Mouse (Mus musculus) c-Kit-positive CD71-positive TER-119-negative erythroid progenitor cells, embryonic 14.5 days (primary cell): ENCODE measurements around the gene Bpnt1.
"Not testable (repeated sequence)": the region's sequence is repeated elsewhere in the genome, so short reads cannot be mapped to it uniquely, and the experiment has no call there.

ENCODE experiments used
- DNase-seq: peaks from one replicate; pipeline ENCODE4 v3.0.0-alpha.2; 2013; ENCODE audit warnings: low read depth

Bpnt1 gene

DNA sequence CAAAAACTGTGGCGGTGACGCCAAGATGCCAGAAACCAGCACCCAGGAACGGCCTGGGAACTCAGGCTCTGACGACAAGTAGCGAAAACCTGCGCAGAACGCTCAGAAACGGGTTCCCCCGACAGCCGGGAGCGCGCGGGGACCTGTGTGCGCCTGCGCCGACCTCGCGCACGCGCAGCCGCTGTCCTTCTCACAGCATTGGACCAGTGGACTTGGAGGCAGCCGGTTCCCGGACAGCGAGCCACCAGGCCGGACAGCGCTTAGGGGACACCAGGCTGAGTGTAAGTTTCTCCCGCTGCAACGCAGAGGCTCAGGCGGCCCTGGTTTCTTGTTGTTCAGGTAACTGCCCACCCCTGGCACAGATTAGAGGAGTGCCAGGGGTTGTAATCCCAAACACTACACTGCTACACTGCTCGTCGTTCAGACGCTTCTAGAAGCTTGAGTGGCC lies at the start of gene Bpnt1:
Gene Bpnt1, plus strand, starts transcription at position 167 of the 448 bp plus-strand sequence.
- peak; percentile 66 for DNase-seq

DNA sequence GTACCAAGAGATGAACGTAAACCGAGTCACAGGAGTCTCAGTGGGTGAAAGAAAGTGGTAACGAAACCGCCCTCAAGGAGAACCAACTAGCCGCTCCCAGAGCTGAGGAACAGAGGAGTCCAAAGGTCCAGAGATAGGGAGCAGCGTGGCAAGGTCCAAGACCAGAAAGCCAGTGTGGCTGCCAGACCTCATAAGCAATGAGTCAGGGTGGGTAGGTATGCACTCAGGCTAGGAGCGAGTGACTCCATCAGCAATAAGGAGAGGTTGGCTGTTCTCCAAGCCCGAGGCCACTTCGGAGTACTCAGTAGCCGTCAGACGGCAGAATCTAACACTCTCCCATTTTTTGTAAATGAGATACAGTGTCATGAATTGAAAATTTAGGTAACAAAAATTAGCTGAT lies 49.1 kb upstream of the Bpnt1 start:
- no peak for DNase-seq

DNA sequence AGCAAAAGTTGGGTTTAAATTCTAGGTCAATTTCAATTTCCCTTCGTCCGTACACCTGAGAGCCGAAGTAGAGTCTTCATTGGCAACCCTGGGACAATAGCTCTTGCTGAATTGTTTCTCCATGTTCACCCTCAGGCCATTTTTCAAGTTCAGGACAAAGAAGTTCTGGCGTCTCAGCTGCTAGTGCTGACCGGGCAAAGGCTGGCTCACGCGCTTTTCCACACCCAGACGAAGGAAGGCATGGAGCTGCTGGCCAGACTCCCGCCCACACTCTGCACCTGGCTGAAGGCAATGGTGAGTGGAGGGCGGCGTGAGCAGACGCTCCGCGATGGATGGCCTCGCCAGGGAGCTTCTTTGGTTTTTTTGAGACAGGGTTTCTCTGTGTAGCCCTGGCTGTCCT lies 48.7 kb upstream of the Bpnt1 start:
- DNase-seq: no peak

DNA sequence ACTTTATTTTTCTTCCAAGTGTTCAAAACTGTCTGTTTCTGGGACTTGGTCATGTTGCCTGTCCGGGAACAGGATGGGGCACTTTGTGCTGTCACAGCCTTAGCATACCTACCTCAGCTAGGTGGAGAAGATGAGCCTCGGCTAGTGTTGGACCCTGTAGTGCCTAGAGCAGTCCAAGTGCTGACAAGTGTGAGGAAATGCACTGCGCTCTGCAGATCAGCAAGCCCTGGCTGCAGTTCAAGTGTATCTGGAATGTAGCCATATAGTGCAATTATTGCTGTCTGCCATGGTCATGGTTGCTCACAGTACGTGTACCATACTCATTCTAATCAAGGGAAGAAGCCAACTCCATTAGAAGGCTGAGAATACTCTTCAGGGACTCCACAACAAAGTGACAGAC lies 47.2 kb upstream of the Bpnt1 start:
- no peak for DNase-seq

DNA sequence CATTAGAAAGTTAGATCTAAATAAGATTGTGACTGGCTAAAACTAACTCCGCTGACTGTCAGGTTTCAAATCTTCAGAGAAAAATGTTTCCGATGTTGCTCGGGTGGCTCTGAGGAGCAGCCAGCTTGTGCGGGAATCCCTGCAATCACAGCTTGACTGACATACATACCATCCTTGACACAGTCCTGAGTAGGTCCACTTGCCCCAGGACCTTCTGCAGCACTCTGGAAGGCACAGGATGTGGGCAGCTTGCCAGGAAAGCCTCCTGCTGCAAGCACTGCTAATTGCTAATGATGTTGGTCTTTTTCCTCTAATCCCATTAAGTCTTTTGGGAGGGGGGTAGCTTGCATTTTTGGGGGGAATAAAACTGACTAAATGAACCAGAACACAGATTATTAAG lies 46.8 kb upstream of the Bpnt1 start:
- no peak for DNase-seq

DNA sequence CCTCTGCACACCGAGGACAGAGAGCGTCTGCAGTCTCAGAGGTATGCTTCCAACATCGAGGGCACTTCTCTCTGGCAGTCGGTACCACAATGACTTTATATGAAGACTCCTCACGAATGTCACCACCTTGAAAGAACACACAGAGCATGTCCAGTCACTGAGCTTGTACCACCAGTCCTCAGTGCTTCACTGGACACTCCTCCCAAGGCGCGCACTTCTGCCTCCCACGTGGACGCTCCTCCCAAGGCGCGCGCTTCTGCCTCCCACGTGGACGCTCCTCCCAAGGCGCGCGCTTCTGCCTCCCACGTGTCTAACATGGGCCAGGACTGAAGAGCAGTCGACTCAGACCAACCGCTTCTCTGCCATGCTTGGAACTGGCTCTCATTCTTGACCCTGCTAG lies 44.9 kb upstream of the Bpnt1 start:
- DNase-seq: no peak

DNA sequence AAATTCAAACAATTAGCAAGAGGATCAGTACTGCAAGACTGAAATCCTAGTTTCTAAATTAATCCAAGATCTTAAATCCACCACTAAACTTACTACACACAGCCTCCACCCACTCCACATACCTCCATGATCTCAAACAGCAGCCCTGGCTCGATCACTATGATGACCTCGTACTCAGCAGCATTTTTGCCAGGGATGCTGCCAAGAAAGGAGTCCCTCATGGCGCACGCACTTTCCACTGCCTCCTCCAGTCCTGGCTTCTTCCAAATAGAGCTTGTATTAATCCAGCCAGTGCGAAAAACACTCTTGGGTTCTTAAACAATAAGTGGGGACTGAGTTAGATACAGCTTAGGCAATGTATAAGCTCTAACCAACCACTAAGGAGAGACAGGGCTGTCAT lies 42.7 kb upstream of the Bpnt1 start:
- DNase-seq: no peak

DNA sequence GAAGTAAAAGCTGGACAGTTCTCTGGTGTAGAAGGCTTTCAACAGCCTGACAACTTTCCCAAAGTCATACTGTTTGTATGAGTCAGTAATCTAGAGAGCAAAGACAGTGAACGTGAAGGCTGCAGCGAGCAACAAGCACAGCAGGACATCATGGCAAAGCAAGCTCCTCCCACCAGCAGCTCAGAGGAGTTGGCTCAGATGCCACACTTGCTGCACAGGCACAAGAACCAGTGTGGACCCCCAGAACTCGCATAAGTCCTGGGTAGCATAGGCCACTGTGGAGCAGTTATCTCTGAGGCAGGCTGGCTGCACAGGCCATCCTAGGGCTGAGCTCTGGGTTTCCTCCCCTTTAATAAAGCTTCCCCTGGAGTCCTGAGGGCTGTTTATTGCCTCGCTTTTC lies 40.6 kb upstream of the Bpnt1 start:
- DNase-seq: no peak

DNA sequence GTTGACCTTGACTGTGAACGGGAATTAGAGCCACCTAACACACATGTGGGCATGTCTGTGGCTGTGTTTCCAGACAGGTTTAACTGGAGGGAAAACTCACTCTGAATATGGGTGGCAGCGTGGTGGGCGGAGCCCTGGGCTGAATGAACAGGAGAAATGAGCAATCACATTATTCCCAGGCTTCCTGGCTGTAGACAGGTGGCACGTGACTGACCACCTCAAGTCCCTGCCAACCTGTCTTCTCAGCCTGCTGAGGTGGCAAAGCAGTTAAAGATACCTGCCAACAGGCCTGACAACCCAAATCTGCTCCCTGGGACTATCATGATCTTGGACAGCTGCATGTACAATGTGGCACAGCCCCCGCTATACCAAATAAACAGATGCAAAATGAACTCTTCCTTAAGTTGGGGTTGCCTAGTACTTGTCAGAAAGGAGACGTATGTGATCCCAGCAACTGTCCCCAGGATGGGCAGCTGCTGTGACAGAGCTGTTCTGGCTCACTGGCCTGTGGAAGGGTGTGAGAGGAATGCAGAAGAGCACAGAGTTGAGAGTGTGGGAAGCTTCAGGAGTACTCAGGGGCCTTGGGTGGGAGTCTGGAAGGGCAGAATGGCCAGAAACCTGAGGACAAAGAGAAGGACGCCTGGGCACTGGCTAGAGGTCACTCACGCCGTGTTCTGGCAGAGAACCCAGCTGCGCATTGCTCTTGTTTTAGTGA lies 39.1 kb upstream of the Bpnt1 start:
- no peak for DNase-seq

DNA sequence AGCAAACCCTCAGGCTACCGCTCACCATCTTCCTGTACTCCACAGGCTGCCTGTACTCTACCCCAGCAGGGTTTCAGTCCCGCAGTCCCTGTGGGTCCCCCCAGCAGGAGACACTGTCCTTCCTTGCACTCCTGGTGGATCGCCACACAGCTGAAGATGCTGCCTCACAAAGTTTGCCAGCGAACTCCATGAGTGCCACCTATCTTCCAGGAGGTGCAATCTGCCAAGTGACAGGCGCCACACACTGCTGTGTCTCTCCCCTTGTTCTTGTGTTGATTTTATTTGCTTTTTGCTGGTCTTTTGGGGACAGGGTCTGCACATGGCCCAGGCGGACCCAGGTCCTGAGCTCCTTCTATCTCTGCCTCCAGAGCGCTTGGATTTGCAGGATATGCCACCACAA lies 35.1 kb upstream of the Bpnt1 start:
- no peak for DNase-seq

DNA sequence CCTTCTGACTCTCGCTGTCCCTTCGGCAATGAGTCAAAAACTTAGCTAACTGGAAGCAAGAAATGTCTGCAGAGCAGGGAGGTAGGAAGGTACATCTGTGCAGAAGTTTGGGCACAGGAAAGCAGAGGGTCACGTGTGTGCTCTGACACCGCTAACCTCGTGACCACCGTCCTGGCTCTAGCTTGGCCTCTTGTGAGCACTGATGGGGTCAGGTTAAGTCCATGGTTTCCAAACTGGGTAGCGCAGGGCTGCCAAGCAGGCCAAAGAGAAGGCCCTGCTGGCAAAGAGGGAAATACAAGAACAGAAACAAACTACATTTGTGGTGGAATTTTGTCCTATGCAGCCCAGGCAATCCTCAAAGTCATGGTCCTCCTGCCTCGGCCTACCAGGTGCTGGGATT lies 33.5 kb upstream of the Bpnt1 start:
- DNase-seq: no peak

DNA sequence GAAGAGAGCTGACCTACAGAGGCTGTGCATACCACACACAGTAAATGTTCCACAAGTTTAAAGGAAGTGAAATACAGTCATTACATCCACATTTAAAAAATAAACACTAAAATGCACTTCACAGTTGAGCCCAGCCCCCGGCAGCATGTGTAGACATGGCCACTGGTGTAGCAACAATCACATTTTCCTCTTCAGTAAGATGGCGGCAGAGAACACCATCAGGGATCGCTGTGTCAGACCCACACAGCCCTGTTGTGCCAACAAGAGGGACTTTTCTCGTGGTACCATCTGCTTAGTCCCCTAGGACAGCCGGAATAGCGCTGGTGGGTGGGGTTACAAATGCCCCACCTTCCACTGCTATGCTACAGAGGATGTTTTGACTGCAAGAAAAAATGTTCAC lies 29.1 kb upstream of the Bpnt1 start:
- no peak for DNase-seq

DNA sequence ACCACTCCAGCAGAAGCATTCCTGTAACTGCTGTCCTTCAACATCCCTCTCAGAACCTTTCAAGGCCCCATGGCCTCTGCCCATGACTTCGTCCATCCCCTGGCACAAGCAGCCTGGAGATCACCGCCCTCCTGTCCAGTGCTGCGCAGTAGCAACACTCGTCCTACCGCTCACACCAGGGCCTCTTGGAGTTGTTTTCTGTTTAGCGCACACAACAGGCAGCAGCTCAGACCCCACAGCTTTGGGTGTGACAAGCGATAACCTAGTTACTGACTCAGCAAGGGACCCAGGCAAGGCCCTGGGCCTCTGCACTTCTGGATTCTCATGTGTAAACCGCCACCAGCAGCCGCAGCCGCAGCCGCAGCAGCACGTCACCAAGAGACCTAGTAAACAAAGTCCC lies 25.1 kb upstream of the Bpnt1 start:
- DNase-seq: no peak

DNA sequence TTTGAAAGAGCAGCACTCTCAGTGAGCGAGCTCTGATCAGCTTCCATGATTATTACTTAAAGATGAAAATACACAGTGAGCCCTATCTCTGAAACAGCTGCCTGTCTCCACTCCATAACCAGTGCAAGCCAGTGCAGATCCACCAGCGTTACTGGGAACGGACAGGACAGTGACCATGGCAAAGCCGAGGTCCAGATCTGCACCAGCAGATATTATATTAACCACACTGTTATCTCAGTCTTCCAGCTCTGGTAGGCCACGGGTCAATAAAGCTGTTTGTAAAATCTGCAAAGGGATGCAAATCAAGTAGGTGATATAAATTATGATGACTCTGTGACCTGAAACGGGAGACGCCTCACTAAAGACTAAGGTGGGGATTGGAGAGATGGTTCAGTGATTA lies 24.3 kb upstream of the Bpnt1 start:
- no peak for DNase-seq

DNA sequence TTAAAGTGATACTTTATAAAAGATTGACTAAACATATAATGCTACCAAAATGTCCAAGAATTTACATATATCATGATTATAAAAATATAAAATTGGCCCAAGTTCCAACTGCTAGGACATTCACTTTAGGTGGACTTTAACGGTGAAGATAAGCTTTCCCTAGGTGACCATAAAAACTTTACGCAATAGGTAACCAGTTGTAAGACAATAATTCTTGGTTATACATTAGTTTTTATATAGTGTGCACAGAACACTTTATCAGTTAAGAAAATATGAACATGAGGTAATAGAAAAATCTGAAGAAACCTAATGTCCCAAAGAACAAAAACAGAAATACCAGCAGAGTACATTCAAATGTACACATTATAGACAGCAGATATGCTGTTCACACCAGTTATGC lies 23.6 kb upstream of the Bpnt1 start:
- DNase-seq: no peak

DNA sequence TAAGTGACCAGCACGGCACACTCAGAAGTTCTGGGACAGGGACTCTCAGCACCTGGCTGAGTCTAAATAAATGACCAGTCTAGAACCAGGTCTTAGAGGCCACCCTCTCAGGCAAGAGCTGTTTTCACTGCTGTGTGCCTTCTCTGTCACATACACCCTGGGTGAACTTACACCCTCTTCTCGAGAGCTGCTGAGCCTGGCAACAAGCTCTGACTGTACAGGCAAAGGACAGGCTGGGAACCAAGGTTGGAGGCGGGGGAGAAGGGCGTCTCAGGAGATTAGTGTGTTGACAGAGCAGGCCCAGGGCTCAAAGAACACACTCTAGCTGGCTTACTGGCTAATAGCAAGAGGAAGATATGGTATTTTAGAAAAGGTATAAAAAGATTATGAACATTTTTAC lies 23.0 kb upstream of the Bpnt1 start:
- DNase-seq: no peak

DNA sequence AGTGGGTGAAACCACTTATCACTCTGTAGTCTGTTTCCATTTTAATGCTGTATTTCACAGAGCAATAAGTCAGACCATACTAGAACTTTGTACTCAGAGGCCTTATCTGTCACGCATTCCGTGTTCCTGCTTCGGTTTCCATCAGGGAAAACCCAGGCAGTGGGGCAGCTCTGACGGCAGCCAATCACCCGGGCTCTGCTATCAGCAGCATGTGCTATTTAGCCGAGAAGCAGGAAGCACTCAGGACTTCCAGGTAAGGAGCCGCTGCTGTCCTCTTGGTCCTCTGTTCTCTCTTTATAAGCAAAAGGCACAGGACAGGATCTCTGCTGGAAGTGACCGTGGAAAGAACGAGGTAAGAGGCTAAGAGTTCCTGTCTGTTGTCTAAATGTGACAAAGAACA lies 20.0 kb upstream of the Bpnt1 start:
- DNase-seq: no peak

DNA sequence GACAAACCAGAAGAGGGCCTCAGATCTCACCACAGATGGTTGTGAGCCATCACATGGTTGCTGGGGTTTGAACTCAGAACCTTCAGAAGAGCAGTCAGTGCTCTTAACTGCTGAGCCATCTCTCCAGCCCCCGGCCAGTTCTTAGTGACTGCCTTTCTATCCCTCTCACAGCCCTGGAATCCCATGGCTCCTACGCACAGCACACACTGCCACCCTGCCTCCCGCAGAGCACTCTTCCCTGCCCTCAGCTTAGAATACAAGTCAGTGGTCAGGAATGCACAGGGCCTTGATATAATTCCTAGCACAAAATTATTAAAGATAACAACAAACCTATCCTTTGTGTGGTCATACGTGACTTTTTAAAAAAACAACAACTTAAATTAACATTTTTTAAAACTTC lies 17.4 kb upstream of the Bpnt1 start:
- no peak for DNase-seq

DNA sequence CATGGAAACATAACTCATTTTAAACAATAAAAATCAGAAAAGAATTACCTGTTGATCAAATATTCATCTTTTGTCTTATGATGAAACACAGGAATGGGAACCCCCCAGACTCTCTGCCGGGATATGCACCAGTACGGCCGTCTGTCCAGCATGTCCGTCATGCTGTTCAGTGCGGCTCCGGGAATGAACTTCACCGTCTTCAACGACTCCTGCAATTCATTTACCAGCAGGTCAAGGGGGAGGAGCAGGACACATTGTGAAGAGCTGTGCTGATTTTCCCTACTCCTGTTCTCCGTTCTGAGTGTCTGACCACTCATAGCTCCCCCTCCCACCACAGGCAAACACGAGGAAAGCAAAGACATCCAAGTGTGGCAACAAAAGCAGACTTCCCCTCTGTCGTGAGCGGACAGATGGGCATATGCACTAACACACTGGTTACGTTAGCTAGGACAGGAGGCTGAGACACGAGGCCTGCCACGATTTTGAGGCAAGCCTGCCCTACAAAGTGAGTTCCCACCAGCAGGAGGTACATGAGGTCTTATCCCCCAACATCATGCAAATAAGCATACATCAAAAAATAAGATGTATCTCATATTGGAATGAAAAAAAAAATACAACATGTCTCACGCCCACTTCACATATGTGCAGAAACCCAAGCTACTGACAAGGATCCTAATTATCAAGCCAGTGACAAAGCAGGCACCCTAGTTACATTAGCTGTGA lies 15.9 kb upstream of the Bpnt1 start:
- no peak for DNase-seq

DNA sequence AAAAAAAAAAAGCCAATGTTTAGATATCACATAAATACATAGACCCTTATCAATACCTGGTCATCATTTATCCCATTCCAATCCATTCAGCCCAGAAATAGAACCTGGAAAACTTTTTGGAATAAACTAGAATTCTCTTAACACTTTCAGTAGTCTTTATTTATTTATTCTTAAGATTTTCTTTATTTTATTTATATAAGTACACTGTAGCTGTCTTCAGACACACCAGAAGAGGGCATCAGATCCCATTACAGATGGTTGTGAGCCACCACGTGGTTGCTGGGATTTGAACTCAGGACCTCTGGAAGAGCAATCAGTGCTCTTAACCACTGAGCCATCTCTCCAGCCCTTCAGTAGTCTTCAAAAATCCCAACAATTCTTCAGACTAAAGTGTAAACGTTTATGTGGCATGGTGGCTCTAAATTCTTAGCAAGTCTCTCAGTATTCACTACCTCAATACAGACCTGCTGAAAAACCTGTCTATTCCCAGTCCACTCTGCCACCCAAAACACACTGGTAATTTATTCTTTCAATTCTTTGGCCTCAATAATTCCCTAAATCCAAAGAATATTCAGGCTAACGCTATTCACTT lies 4.1 kb upstream of the Bpnt1 start:
- DNase-seq: not testable (repeated sequence)

DNA sequence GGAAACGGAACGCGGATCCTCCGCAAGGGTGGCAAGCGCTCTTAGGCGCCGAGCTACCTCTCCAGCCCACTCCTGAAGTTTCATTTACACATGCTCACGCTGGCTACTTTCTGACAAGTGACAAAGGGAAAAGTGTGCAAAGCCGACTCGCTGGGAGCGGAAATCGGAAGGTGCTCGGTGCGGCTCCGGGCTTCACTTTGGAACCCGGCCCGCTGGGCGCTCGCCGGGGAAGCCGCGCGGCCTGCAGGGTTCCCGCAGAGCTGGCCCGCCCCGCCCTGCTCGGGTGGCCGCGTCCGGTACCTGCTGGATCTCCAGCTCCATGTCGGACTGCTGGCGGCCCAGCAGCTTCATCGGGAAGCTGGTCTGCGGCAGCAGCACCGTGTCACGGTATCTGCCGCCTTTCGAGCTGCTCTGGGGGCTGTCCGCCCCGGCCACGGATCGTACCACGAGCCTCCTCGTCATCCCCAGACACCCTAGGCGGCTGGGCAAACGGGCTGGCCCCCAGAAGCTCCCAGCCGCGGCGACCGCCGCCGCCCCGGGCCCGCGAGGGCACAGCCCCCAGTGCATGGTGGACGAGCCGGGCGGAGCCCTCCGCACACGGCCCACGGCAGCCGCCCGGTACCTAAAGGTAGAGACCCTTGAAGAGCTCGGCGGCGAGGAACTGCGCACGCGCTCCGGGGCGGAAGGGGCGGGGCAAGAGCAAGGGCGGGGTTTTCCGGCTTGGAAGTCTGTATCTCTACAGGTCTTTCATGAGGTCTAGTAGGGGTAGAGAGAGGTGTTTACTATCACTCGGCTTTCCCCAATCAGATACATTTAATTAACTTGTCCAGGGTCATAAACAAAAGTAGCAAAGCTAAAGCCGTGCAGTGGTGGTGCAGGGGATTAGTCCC lies 3.0 kb upstream of the Bpnt1 start, which contains the start of gene Iars2:
Gene Iars2, minus strand, starts transcription at position 676 of the 890 bp plus-strand sequence.
- peak; percentile 80 for DNase-seq

DNA sequence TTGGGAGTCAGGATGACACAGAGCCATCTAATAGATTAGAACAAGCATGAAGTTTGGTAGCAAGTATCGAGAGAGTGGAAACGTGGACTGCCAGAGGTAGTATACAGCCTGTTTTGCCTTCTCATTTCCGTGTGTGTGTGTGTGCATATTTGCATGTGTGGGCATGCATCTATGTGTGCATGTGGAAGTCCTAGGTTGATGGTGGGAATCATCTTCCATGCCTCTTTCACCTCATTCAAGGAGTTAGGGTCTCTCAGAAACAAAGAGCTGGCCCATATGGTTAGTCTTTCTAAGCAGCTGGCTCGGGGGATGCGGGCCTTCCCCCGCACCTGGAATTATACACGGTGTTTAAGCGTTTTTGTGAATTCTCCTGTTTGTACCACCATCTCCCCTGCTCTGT lies 2.1 kb upstream of the Bpnt1 start:
- DNase-seq: no peak
